Mouse (Mus musculus) liver (tissue): ENCODE results near the gene G6pc2.

ENCODE experiments used
- DNase-seq: peaks from one replicate; pipeline ENCODE4 v3.0.0-alpha.2; 2020; ENCODE audit warnings: mixed read lengths

G6pc2 gene

GRCm38 (mm10) chr2:69244924-69245323 lies 34.1 kb downstream of the G6pc2 start:
- no peak for DNase-seq

DNA sequence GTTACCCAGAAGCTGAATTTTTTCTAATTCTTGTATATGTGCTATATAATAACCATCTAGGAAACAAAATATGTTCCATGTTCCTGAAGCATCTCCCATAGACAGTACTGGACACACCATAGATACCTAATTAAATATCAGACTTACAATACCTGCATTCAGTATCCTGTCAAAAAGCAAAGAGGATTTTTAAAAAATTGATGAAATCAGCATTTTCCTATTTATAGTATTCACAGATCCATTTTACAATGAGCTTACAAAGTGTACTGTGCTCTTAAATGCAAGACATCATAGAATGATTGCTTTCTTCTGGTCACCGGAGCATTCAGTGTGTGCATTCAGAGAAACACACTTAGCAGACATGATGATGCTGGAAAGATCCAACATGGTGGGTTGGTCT lies 36.2 kb downstream of the G6pc2 start:
- no peak for DNase-seq

- DNase-seq, result no peak
Measured at GRCm38 (mm10) chr2:69248221-69248755, 37.4 kb downstream of the G6pc2 start.

- no peak for DNase-seq
Measured at GRCm38 (mm10) chr2:69264069-69264618, 53.3 kb downstream of the G6pc2 start.

- DNase-seq, result no peak
Measured at GRCm38 (mm10) chr2:69275875-69276274, 65.0 kb downstream of the G6pc2 start.
